Mouse (Mus musculus): Measurements from ENCODE around the gene Pgm2l1. TPM values are rescaled to one million over a fixed set of nuclear protein-coding genes. Genes with fewer than 3 reads are reported as not detected.

Pgm2l1 gene
- polyA plus RNA-seq, 1 experiment from 2014 or later = 6.2 TPM

- Histone ChIP-seq H3K36me3 (ENCODE audit: inconsistent target) (0 out of 2 replicates have a peak, but pooled peaks cover 4% of the 10 kb centered on the region), H3K79me2 (ENCODE audit: inconsistent target) (no peaks in the 10 kb centered on the region), H3K27ac (no peak overlapping the region), H3K4me3 (ENCODE audit: inconsistent target) (no peak overlapping the region)
- WGBS (ENCODE audit: missing documents) = 81% methylated on average over 6 of the region's 6 CpGs
Observed at GRCm38 (mm10) chr7:100325482-100325881, 98.3 kb downstream of the Pgm2l1 start.

DNA sequence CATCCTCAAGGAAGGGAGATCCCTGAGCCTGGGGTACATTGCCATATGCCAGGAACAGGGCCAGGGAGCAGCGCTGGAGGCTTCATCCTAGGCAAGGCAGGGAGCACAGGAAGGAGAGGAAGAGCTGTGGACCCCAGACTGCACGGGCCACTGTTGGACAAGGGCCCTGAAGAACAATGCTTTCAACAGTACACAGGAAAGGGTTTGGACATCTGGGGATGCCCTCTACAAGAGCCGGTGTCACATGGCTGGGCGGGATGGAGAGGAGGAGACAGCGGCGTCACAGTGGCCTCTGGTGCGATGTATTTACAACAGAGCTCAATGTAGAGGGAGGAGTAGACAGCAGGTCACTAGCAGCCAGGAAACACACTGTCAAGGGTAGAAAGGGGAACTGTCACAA is 100.3 kb downstream of the Pgm2l1 start:
- Histone ChIP-seq H3K79me2 (ENCODE audit: inconsistent target) (no peaks in the 10 kb centered on the region), H3K36me3 (ENCODE audit: inconsistent target) (peaks cover 13% of the 10 kb centered on the region; the same call in 1 of the 2 replicates), H3K27ac (no peak overlapping the region), H3K4me3 (ENCODE audit: inconsistent target) (no peak overlapping the region)
- WGBS (ENCODE audit: missing documents) = 86% methylated on average over 7 of the region's 7 CpGs

Other genes with a start within 250 kb of the Pgm2l1 start
- gene Rnf169, start 246.9 kb upstream of the Pgm2l1 start, polyA plus RNA-seq (2018) = 10.4 to 15.0 TPM (median 11.8 TPM) in 3 replicates
- gene Chrdl2, start 221.2 kb upstream of the Pgm2l1 start, polyA plus RNA-seq (2018) = not detected in 3 replicates
- gene Pold3, start 105.8 kb upstream of the Pgm2l1 start, polyA plus RNA-seq (2018) = 27.4 to 53.5 TPM (median 39.1 TPM) in 3 replicates
- gene Lipt2, start 68.1 kb upstream of the Pgm2l1 start, polyA plus RNA-seq (2018) = 2.6 to 6.6 TPM (median 5.7 TPM) in 3 replicates
- 0.39 to 0.61 TPM (median 0.43 TPM) in 3 replicates for gene Kcne3, start 50.9 kb upstream of the Pgm2l1 start, polyA plus RNA-seq (2018)
- gene P4ha3, start 58.1 kb downstream of the Pgm2l1 start, polyA plus RNA-seq (2018) = 0.07 TPM in 1 of 3 replicates, not detected in the others
- gene C2cd3, start 144.8 kb downstream of the Pgm2l1 start, polyA plus RNA-seq (2018) = 10.9 to 14.9 TPM (median 14.3 TPM) in 3 replicates
- 21.1 to 34.9 TPM (median 23.0 TPM) in 3 replicates for gene Ppme1, start 144.9 kb downstream of the Pgm2l1 start, polyA plus RNA-seq (2018)
- gene Ucp3, start 245.6 kb downstream of the Pgm2l1 start, polyA plus RNA-seq (2018) = not detected in 3 replicates